Mouse (Mus musculus): Measurements from ENCODE around the gene Fibcd1.

GRCm38 (mm10) chr2:31850141-31850540, 4.3 kb upstream of the Fibcd1 start:
- TF ChIP-seq CTCF (IDR thresholded peaks at IDR 0.05; ENCODE audit: extremely low read depth, insufficient read length, insufficient replicate concordance, low read depth, low read length), result no peak
- TF ChIP-seq POLR2A (IDR thresholded peaks at IDR 0.05; ENCODE audit: low read depth, low read length), result no peak

Measured in small intestine, adult 2 months (tissue).